Mouse (Mus musculus): ENCODE results near the gene Agt.

The Agt gene

DNA sequence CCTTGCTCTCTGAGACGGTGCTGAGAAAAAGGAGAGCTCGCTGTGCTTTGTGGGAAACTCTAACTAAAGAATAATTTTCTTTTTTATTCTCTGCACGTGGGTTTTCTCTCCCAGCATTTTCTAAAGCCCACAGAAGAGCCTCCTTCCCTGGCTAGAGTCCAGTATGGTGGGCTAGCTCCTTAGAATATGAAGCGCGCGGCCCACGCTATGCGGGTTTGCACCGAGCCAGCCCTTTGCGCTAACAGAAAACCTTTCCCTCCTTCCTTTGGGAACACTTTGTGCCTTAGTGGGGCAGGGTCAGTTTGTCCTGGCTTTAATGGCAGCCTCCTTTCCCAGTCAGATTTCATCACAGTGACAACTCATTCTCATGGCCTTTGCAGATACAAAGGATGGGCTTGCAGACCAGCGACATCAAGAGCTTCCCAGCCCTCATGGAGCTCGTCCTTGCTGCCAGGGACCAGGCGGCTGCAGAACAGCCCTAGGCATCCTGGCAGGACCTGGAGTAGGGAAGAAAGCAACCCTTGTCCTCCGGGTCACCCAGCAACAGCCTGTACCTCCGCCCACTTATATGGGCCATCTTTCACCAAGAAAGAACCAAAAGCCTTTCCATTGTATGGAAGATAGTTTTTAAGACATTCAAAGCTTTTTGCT, 18.4 kb downstream of the Agt start:
- DNase-seq, result peak; percentile 36

DNA sequence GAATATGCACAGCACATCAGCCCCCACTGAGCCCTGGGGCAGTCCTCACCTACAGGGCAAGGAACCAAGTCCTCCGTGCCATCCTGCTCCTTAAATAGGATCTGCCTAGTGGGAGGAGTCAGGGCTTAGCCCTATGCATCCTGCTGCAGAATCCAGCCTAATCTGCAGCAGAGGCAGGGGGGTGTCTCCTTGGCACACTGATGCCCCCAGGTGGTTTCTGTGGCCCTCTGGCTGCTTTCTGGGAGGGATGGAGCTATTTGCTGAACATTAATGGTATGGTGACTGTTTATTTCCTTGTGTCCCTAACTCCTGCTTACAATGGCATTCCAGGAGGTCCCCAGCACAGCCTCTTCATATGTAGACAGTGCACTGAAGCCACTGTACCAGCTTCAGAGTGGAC, 21.3 kb downstream of the Agt start:
- no peak for DNase-seq

GRCm38 (mm10) chr8:124547269-124547668, 22.2 kb downstream of the Agt start:
- DNase-seq, result no peak

- DNase-seq, result no peak
Measured at GRCm38 (mm10) chr8:124546815-124547214, 22.7 kb downstream of the Agt start.

DNA sequence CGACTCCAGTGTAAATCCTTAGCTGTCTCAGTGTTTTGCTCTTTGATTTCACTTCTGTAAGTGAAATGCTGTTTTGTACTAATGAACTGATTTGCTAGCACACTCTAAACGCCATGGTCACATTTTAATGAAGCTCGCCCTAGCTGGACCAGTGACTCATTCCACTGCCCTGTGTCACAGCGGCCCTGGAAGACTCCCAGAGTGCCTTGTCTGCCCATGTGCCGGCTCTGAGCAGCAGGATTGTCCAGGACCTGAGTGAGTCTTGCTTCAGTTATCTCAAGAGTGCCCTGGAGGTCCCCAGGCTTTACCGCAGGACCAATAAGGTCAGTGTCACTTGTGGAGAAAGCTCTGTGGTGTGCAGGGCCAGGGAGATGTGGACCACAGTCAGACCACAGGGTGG, 23.1 kb downstream of the Agt start:
- no peak for DNase-seq

DNA sequence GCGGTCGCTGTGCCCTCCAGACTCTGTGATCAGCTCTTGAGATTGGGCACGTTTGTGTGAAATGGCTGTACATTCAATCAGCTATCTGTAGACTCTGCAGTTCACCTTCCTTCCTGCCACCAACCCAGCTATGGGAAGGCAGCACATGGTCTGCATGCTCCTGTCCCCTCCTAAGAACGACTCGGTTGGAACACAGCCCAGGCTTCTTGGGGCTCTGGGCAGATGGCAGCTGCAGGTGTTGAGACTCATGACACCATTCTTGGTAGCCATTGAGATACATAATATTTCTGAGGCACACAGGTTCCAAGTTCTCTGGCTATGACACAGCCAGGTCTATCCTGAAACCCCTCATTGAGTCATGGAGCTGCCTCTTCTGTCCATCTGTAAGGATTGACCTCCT, 26.2 kb downstream of the Agt start:
- no peak for DNase-seq

- DNase-seq, result peak; percentile 85
Measured at GRCm38 (mm10) chr8:124542001-124542400, 27.5 kb downstream of the Agt start.

DNA sequence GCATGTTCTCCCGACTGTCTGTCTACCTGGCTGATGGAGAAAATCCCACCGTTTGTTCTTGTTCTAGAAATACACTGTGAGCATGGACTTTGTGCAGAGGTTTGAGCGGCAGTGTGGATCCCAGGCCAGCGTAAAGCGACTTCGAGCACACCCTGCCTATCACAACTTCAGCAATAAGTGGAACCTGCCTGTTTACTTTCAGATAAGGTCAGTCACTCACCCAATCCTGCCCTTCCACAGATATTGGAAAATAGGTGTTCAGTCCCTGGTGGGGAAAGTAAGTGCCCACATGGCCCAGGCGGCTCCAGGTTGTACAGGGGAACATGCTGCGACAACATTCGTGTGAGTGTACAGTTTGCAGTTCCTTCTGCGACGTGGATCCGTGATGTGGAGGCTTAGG, 28.6 kb downstream of the Agt start:
- DNase-seq, result no peak

- DNase-seq, result no peak
Measured at GRCm38 (mm10) chr8:124535451-124535850, 34.1 kb downstream of the Agt start.

GRCm38 (mm10) chr8:124532626-124533025, 36.9 kb downstream of the Agt start:
- DNase-seq, result no peak

- peak; percentile 56 for DNase-seq
Measured at GRCm38 (mm10) chr8:124530996-124531395, 38.5 kb downstream of the Agt start.

DNA sequence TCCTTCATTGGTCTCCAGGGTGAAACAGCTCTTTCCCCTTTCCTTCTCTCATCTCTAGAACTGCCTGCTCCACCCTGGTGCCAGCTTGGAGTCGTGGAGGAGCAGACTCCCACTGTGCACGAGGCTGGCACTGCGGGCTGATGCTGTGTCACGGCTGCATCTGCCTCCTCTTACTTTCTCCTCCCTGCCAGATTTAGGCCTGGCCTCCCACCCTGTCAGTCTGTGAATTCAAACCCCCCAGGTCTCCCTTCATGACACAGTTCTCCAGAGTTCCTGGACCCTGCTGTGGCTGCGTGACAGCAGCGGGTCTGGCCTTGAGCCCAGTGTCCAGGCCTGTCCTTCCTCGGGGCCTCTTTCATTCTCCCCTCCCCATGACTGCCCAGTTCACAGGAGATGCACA, 39.0 kb downstream of the Agt start:
- DNase-seq, result peak; percentile 73

- peak; percentile 91 for DNase-seq
Measured at GRCm38 (mm10) chr8:124530076-124530475, 39.4 kb downstream of the Agt start.

DNA sequence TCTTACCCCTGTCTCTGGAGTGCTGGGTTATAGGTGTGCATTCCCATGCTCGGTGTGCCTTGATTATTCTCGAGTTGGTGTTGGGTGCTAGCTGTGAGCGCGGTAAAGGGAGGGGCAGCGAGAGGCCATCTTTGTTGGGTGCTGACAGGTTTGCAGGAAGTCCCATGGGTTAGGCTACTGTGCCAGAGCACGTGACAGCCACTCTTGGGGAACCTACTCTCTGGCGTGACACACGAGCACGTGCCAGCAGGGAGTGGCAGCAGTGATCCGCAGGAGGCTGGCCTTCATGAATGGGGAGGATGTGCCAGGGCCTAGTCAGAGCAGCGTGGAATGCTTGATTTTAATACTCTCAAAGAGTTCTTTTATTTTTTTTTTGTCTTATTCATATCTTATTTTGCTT, 43.2 kb downstream of the Agt start:
- no peak for DNase-seq

- DNase-seq, result peak; percentile 32
Measured at GRCm38 (mm10) chr8:124521946-124522345, 47.6 kb downstream of the Agt start.

DNA sequence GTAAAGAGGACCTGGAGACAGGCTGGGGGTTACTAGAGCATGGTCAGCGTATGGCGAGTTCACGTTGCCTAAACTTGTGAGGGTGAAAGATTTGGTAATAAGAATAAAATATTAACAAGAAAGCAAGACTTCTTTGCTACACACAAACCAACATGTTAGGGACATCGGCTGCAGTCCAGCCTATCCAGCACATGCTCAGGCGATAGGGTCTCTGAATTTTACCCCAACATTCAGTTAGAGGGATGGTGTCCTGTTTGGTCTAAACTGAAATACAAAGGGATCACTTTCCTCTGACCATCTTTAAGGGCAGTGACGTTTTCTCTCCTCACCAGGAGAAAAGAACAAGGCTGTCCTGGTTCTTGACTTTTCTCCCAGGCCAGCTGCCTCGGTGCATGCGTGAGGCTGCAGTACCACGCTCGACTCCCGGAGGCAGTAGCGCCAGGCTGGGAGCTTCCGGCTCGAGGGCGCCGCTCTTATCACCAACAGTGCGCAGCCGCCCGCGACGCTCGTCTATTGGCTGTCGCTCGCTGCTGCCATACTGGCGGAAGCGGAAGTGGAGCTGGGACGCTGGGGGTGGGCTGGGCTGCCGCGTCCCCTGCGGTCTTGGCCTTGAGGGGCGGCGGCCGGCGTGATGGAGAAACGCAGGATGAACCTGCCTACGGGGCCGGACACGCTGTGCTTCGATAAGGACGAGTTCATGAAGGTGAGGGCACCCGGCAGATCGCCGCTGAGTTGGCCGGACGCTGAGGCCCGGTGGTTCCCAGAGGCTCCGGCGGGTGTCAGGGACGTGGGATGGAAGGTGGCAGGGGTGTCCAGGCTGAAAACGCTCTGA, 49.0 kb downstream of the Agt start, which contains the start of gene Cog2:
Cog2 (plus strand) TSS at position 519 of the 832 bp plus-strand sequence.
- peak; percentile 91 for DNase-seq

- DNase-seq, result no peak
Measured at GRCm38 (mm10) chr8:124517142-124517541, 52.4 kb downstream of the Agt start.

GRCm38 (mm10) chr8:124516525-124516924, 53.0 kb downstream of the Agt start:
- DNase-seq, result peak; percentile 20

DNA sequence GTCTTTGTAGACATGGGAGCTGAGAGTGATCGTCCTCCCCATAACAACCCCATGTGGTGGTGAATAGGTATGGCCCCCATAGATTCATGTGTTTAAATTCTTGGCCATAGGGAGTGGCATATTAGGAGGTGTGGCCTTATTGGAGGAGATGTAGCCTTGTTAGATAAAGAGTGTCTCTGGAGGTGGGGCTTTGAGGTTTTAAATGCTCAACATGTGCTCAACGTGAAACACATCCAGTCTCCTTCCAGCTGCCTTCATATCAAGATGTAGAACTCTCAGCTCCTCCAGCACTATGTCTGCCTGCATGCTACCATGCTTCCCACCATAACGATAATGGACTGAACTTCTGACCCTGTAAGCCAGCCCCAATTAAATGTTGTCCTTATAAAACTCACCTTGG, 53.5 kb downstream of the Agt start:
- DNase-seq, result no peak

DNA sequence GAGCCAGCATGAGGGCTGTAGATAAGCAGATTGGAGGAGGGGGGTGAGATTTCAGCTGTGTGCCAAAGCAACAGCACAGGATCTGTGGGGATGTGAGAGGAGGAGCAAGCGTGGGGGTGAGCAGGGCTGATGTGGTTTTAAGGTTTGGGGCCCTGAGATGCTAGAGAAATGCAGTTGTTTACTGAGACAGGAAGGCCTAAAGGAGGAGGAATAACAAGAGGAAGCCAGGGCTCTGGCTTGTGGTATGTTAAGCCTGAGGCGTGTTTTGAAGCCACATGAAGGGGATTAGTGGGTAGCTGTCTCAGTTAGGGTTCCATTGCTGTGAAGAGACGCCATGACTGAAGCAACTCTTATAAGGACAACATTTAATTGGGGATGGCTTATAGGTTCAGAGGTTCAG, 60.4 kb downstream of the Agt start:
- no peak for DNase-seq

GRCm38 (mm10) chr8:124508321-124508695, 61.2 kb downstream of the Agt start:
- peak; percentile 85 for DNase-seq

- peak; percentile 90 for DNase-seq
Measured at GRCm38 (mm10) chr8:124507572-124508320, 61.8 kb downstream of the Agt start.
